In the genomic region with DNA sequence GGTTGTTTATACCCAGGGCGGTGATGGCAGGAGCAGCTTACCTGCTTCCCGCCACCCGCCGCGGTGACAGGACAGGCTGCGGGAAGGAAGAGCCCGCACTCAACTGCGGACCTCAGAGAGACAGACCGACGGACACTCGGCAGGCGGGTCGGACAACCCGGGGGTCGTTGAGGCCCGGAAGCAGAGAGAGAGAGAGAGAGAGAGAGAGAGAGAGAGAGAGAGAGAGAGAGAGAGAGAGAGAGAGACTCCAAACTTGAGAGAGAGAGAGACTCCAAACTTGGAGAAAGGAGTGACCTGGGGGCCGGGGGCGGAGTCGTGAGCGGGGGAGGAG, we compare ENCODE assay signal across 8 mouse cellular contexts. TPM values are rescaled to one million over a fixed set of nuclear protein-coding genes. Genes with fewer than 3 reads are reported as not detected.
DNase-seq lines count a peak whose midpoint lies in the region; ATAC-seq and TF ChIP-seq lines count a peak whose summit lies in the region.

TSS of gene Gm49510 (plus strand) at position 259 of the 331 bp plus-strand sequence.

- TF ChIP-seq CTCF in MEL (IDR thresholded peaks at IDR 0.05 in 2 of 3, conservative IDR thresholded peaks at IDR 0.05 in 1 of 3; ENCODE audit: control insufficient read depth in 1 of 3, insufficient read depth in 1 of 3, low read depth in 2 of 3, low read length in 3 of 3, poor library complexity in 1 of 3, severe bottlenecking in 1 of 3): no peak

- TF ChIP-seq EP300 in MEL (IDR thresholded peaks at IDR 0.05; ENCODE audit: low read depth in 1 of 2, low read length in 2 of 2): no peak

- H3K36me3 ChIP-seq in heart, embryonic 15.5 days: peaks cover 17% of the 10 kb centered on the region
- H3K36me3 ChIP-seq in MEL (ENCODE audit: control insufficient read depth in 1 of 2, insufficient read depth in 2 of 2, low read length in 2 of 2): peaks cover 0 to 15% of the 10 kb centered on the region in 2 experiments; a peak in 2 of 4 replicates
- H3K36me3 ChIP-seq in hindbrain, embryonic 11.5 days (ENCODE audit: control insufficient read depth, insufficient read depth, low read length): no peaks in the 10 kb centered on the region
- no peaks in the 10 kb centered on the region for H3K36me3 ChIP-seq in midbrain, embryonic 12.5 days

- WGBS in heart, embryonic 15.5 days: 3% methylated on average over 20 of the region's 20 CpGs
- WGBS in hindbrain, embryonic 11.5 days: 4% methylated on average over 20 of the region's 20 CpGs
- 5% methylated on average over 19 of the region's 20 CpGs for WGBS in midbrain, embryonic 12.5 days

- no peaks in the 10 kb centered on the region for H3K9me3 ChIP-seq in heart, embryonic 15.5 days (replicated peaks)
- H3K9me3 ChIP-seq in MEL (replicated peaks; ENCODE audit: insufficient read depth, low read length): no peaks in the 10 kb centered on the region
- H3K9me3 ChIP-seq in hindbrain, embryonic 11.5 days (ENCODE audit: control insufficient read depth, low read length): no peaks in the 10 kb centered on the region
- H3K9me3 ChIP-seq in midbrain, embryonic 12.5 days: no peaks in the 10 kb centered on the region

- H3K79me2 ChIP-seq in MEL (ENCODE audit: control insufficient read depth, insufficient read depth, low read length, poor library complexity): peaks cover 12% of the 10 kb centered on the region

- peak within 1 kb of the TSS; percentile 64 for H3K27ac ChIP-seq in heart, embryonic 15.5 days
- H3K27ac ChIP-seq in MEL (ENCODE audit: control insufficient read depth, low read depth, low read length): peak within 1 kb of the TSS; percentile 68
- no peak within 1 kb of the TSS for H3K27ac ChIP-seq in hindbrain, embryonic 11.5 days (ENCODE audit: low read depth, low read length)
- no peak within 1 kb of the TSS for H3K27ac ChIP-seq in midbrain, embryonic 12.5 days (replicated peaks)

- H3K9ac ChIP-seq in heart, embryonic 15.5 days: peak within 1 kb of the TSS; percentile 71
- H3K9ac ChIP-seq in MEL (ENCODE audit: control insufficient read depth, low read depth, low read length, poor library complexity, severe bottlenecking): peak within 1 kb of the TSS; percentile 91
- peak within 1 kb of the TSS; percentile 61 for H3K9ac ChIP-seq in hindbrain, embryonic 11.5 days (ENCODE audit: low read depth, low read length)
- H3K9ac ChIP-seq in midbrain, embryonic 12.5 days (replicated peaks): peak within 1 kb of the TSS; percentile 65

- H3K4me1 ChIP-seq in heart, embryonic 15.5 days (replicated peaks): peaks cover 71% of the 10 kb centered on the region
- H3K4me1 ChIP-seq in MEL (ENCODE audit: control insufficient read depth in 1 of 2, insufficient read depth in 2 of 2, low read length in 2 of 2): peaks cover 11 to 24% of the 10 kb centered on the region in 2 experiments
- H3K4me1 ChIP-seq in hindbrain, embryonic 11.5 days (replicated peaks; ENCODE audit: control insufficient read depth, insufficient read depth, low read length): peaks cover 8% of the 10 kb centered on the region; the same call in 1 of the 2 replicates
- H3K4me1 ChIP-seq in midbrain, embryonic 12.5 days: peaks cover 25% of the 10 kb centered on the region

- DNase-seq in heart, postnatal 4 days: no peak
- DNase-seq in MEL (ENCODE audit: low read depth, low spot score): peak; percentile 44
- peak; percentile 35 for DNase-seq in hindbrain, embryonic 11.5 days (ENCODE audit: low spot score)
- DNase-seq in spleen, adult 12 weeks (ENCODE audit: low spot score): no peak
- no peak for DNase-seq in layer of hippocampus, postnatal 36 days
- DNase-seq in layer of hippocampus, adult 8-10 months (ENCODE audit: low spot score in 2 of 2): no peak

- H3K4me2 ChIP-seq in heart, embryonic 15.5 days: peak within 1 kb of the TSS; percentile 75
- H3K4me2 ChIP-seq in hindbrain, embryonic 11.5 days (replicated peaks; ENCODE audit: low read depth, low read length): peak within 1 kb of the TSS; percentile 97
- H3K4me2 ChIP-seq in midbrain, embryonic 12.5 days (replicated peaks): peak within 1 kb of the TSS; percentile 94

- no peaks in the 10 kb centered on the region for H3K27me3 ChIP-seq in heart, embryonic 15.5 days
- no peaks in the 10 kb centered on the region for H3K27me3 ChIP-seq in MEL (ENCODE audit: control insufficient read depth in 1 of 2, insufficient read depth in 2 of 2, low read length in 2 of 2)
- peaks cover 8% of the 10 kb centered on the region for H3K27me3 ChIP-seq in hindbrain, embryonic 11.5 days (ENCODE audit: control insufficient read depth, insufficient read depth, low read length)
- H3K27me3 ChIP-seq in midbrain, embryonic 12.5 days: peaks cover 40% of the 10 kb centered on the region

- H3K4me3 ChIP-seq in heart, embryonic 15.5 days: peak within 1 kb of the TSS; percentile 67
- peak within 1 kb of the TSS; percentile 93 to 97 for H3K4me3 ChIP-seq in MEL (ENCODE audit: control insufficient read depth in 1 of 2, insufficient read depth in 1 of 2, low read depth in 2 of 2, low read length in 2 of 2)
- peak within 1 kb of the TSS; percentile 46 for H3K4me3 ChIP-seq in hindbrain, embryonic 11.5 days (ENCODE audit: low read depth, low read length)
- H3K4me3 ChIP-seq in midbrain, embryonic 12.5 days: peak within 1 kb of the TSS; percentile 53

- TF ChIP-seq RAD21 in MEL (IDR thresholded peaks at IDR 0.05; ENCODE audit: low read depth, low read length): no peak

- ATAC-seq in heart, embryonic 15.5 days (replicated peaks; ENCODE audit: insufficient number of reproducible peaks, insufficient read depth, low FRiP score, low read depth): no peak
- ATAC-seq in hindbrain, embryonic 11.5 days (ENCODE audit: low FRiP score): no peak
- ATAC-seq in midbrain, embryonic 12.5 days (ENCODE audit: low FRiP score, low read depth): no peak

- no peak for TF ChIP-seq POLR2A in MEL (IDR thresholded peaks at IDR 0.05; ENCODE audit: control insufficient read depth in 1 of 2, insufficient read depth in 1 of 2, low read depth in 1 of 2, low read length in 2 of 2, poor library complexity in 1 of 2)

TF ChIP-seq in MEL, 35 proteins besides CTCF, POLR2A, EP300 and RAD21:
- TF ChIP-seq MAZ (IDR thresholded peaks at IDR 0.05; ENCODE audit: low read depth, low read length): 0 out of 2 replicates have a peak, but pooled peaks have one; percentile 54
- no peak for TF ChIP-seq TBP (IDR thresholded peaks at IDR 0.05; ENCODE audit: low read depth, low read length)
- TF ChIP-seq TCF12 (IDR thresholded peaks at IDR 0.05; ENCODE audit: low read depth, low read length): peak; percentile 5; the same call in 1 of the 2 replicates
- TF ChIP-seq HCFC1 (IDR thresholded peaks at IDR 0.05; ENCODE audit: low read depth, low read length): no peak
- peak; percentile 95 for TF ChIP-seq JUND (IDR thresholded peaks at IDR 0.05; ENCODE audit: low read depth, low read length)
- no peak for TF ChIP-seq MYB (IDR thresholded peaks at IDR 0.05; ENCODE audit: low read depth, low read length)
- TF ChIP-seq MYC (IDR thresholded peaks at IDR 0.05; ENCODE audit: low read depth, low read length): no peak
- no peak for TF ChIP-seq GABPA (IDR thresholded peaks at IDR 0.05; ENCODE audit: low read depth, low read length)
- no peak for TF ChIP-seq KAT2A (conservative IDR thresholded peaks at IDR 0.05; ENCODE audit: low read depth, low read length)

RNA-seq across cellular contexts. Expression of gene Gm49510, which starts in this region (rescaled TPM):
- polyA plus RNA-seq in heart, embryonic 15.5 days (2015; fragmentation: Nextera tagmentation; extraction: Ambion mirVana): 0.53 TPM in 1 of 2 replicates, not detected in the other
- total RNA-seq in heart, postnatal 4 days (2021): under 1 TPM in 1 of 2 experiments, not detected in 1; 0.29 TPM
- total RNA-seq in MEL (2012; rRNA removed): 0.27 TPM in 1 of 2 replicates, not detected in the other
- polyA plus RNA-seq in MEL (2012; ENCODE audit: insufficient read depth in 1 of 2, insufficient read length in 2 of 2, low read depth in 1 of 2, low replicate concordance in 2 of 2, missing spikeins in 1 of 2): under 1 TPM in 1 of 2 experiments, not detected in 1; 0.17 TPM
- polyA plus RNA-seq in hindbrain, embryonic 11.5 days (2014; fragmentation: Nextera tagmentation; extraction: Ambion mirVana): 0.13 and 0.42 TPM in 2 replicates
- 0.10 TPM in 1 of 2 replicates, not detected in the other for polyA plus RNA-seq in midbrain, embryonic 12.5 days (2016; fragmentation: Nextera tagmentation; extraction: Ambion mirVana)
- total RNA-seq in layer of hippocampus, postnatal 36 days (2021): under 1 TPM in 1 of 2 experiments, not detected in 1; 0.33 TPM
- 1 to 10 TPM in 1 of 4 experiments, under 1 TPM in 2, not detected in 1; 0.34 to 1.2 (median 0.38) TPM for total RNA-seq in layer of hippocampus, adult 8-10 months (2022)

Comparison
In these comparisons a context has a peak if more than half of its experiments do, and no peak if none do; other contexts are left out.
1. Peak in DNase-seq, H3K4me3 ChIP-seq, H3K27ac ChIP-seq and H3K9ac ChIP-seq in MEL; RNA of the gene not detected or under 1 TPM.
2. Peak in DNase-seq, H3K4me3 ChIP-seq, H3K9ac ChIP-seq and H3K4me2 ChIP-seq in hindbrain, embryonic 11.5 days; RNA of the gene not detected or under 1 TPM.